22 mouse cellular contexts compared by ENCODE assay signal in the genomic region with DNA sequence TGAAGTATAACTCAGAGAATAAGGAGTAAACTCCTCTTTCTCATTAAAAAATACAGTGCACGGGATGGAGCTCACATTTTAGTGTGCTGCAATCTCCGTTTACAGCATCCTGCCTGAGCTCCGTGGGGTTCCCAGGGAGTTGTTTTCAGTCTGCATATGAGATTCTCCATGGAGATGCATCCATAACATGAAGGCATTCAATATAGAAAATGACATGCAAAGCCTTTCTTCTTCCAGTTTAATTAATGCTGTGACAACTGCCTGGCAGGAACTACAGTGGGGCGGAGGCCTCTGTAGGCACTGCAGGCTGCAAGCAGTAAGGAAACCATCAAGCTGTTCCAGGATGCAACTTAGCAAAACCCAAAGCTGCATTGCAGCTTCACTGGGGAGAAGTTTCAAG.
DNase-seq lines count a peak whose midpoint lies in the region; ATAC-seq lines count a peak whose summit lies in the region.
"Had no signal": no experiment of that assay in that cellular context is flagged by ENCODE, and none has a peak within 500 bp of the region (broad histone marks: within the 10 kb centered on the region; RNA-seq: fewer than 3 reads in every experiment).

No protein-coding gene starts in this region.

- H3K9ac ChIP-seq in forebrain, embryonic 14.5 days (ENCODE audit: low read length) = no peak overlapping the region
- H3K9ac ChIP-seq in forebrain, embryonic 12.5 days = no peak overlapping the region
- no peak overlapping the region for H3K9ac ChIP-seq in midbrain, embryonic 13.5 days (replicated peaks)
- no peak overlapping the region for H3K9ac ChIP-seq in midbrain, embryonic 11.5 days (ENCODE audit: low read length)
- no peak overlapping the region for H3K9ac ChIP-seq in midbrain, embryonic 15.5 days
- H3K9ac ChIP-seq: limb, embryonic 12.5 days; liver, embryonic 12.5 days had no signal

- peaks cover 2% of the 10 kb centered on the region; the same call in 1 of the 2 replicates for H3K4me1 ChIP-seq in forebrain, embryonic 14.5 days (ENCODE audit: control insufficient read depth, insufficient read depth, low read length)
- H3K4me1 ChIP-seq in forebrain, embryonic 12.5 days = no peaks in the 10 kb centered on the region
- peaks cover 7% of the 10 kb centered on the region for H3K4me1 ChIP-seq in midbrain, embryonic 13.5 days (replicated peaks)
- H3K4me1 ChIP-seq in midbrain, embryonic 11.5 days (ENCODE audit: control insufficient read depth, insufficient read depth, low read length) = no peaks in the 10 kb centered on the region
- H3K4me1 ChIP-seq in midbrain, embryonic 15.5 days = no peaks in the 10 kb centered on the region
- H3K4me1 ChIP-seq: limb, embryonic 12.5 days; liver, embryonic 12.5 days had no signal

- no peak overlapping the region for H3K27ac ChIP-seq in forebrain, embryonic 14.5 days (ENCODE audit: low read depth, low read length)
- no peak overlapping the region for H3K27ac ChIP-seq in forebrain, embryonic 12.5 days
- H3K27ac ChIP-seq in midbrain, embryonic 13.5 days = no peak overlapping the region; the same call in 1 of the 2 replicates
- no peak overlapping the region for H3K27ac ChIP-seq in midbrain, embryonic 11.5 days (ENCODE audit: low read depth, low read length)
- no peak overlapping the region for H3K27ac ChIP-seq in midbrain, embryonic 15.5 days
- H3K27ac ChIP-seq: limb, embryonic 12.5 days; liver, embryonic 12.5 days had no signal

- no peak overlapping the region for H3K4me3 ChIP-seq in forebrain, embryonic 14.5 days (ENCODE audit: low read depth, low read length)
- H3K4me3 ChIP-seq in forebrain, embryonic 12.5 days (replicated peaks) = no peak overlapping the region
- no peak overlapping the region for H3K4me3 ChIP-seq in midbrain, embryonic 13.5 days (replicated peaks)
- no peak overlapping the region for H3K4me3 ChIP-seq in midbrain, embryonic 11.5 days (ENCODE audit: low read depth, low read length)
- H3K4me3 ChIP-seq in midbrain, embryonic 15.5 days = no peak overlapping the region
- H3K4me3 ChIP-seq: limb, embryonic 12.5 days; liver, embryonic 12.5 days had no signal

- peak; percentile 58; the same call in 1 of the 2 replicates for ATAC-seq in forebrain, embryonic 14.5 days
- ATAC-seq in forebrain, embryonic 12.5 days (ENCODE audit: low FRiP score) = no peak
- peak; percentile 82 for ATAC-seq in midbrain, embryonic 13.5 days
- no peak for ATAC-seq in midbrain, embryonic 11.5 days (ENCODE audit: low FRiP score)
- peak; percentile 75 for ATAC-seq in midbrain, embryonic 15.5 days (replicated peaks)
- no peak for ATAC-seq in megakaryocyte progenitor cell, adult 5-6 weeks (replicated peaks; ENCODE audit: poor library complexity)
- ATAC-seq in megakaryocyte-erythroid progenitor cell, adult 5-6 weeks (replicated peaks; ENCODE audit: low FRiP score, low TSS enrichment, poor library complexity, severe bottlenecking) = no peak
- ATAC-seq: activated CD4-positive, CD25-positive, alpha-beta regulatory T cell, adult 4 months; CD4-positive, CD25-positive, alpha-beta regulatory T cell, adult 4 months; liver, embryonic 12.5 days had no signal

- no peaks in the 10 kb centered on the region for H3K9me3 ChIP-seq in forebrain, embryonic 14.5 days (replicated peaks; ENCODE audit: control insufficient read depth, low read length)
- H3K9me3 ChIP-seq in forebrain, embryonic 12.5 days = no peaks in the 10 kb centered on the region
- no peaks in the 10 kb centered on the region for H3K9me3 ChIP-seq in midbrain, embryonic 13.5 days
- H3K9me3 ChIP-seq in midbrain, embryonic 11.5 days (ENCODE audit: control insufficient read depth, low read length) = no peaks in the 10 kb centered on the region
- H3K9me3 ChIP-seq in midbrain, embryonic 15.5 days = no peaks in the 10 kb centered on the region
- H3K9me3 ChIP-seq: limb, embryonic 12.5 days; liver, embryonic 12.5 days had no signal

- WGBS in forebrain, embryonic 14.5 days = 25% methylated on average over 4 of the region's 4 CpGs
- 51% methylated on average over 4 of the region's 4 CpGs for WGBS in forebrain, embryonic 12.5 days
- 21% methylated on average over 4 of the region's 4 CpGs for WGBS in midbrain, embryonic 13.5 days
- 64% methylated on average over 4 of the region's 4 CpGs for WGBS in midbrain, embryonic 11.5 days
- WGBS in midbrain, embryonic 15.5 days = 21% methylated on average over 4 of the region's 4 CpGs

- no peaks in the 10 kb centered on the region for H3K36me3 ChIP-seq in forebrain, embryonic 14.5 days (ENCODE audit: control insufficient read depth, insufficient read depth, low read length)
- H3K36me3 ChIP-seq in forebrain, embryonic 12.5 days (replicated peaks) = no peaks in the 10 kb centered on the region
- no peaks in the 10 kb centered on the region for H3K36me3 ChIP-seq in midbrain, embryonic 13.5 days
- no peaks in the 10 kb centered on the region for H3K36me3 ChIP-seq in midbrain, embryonic 11.5 days (ENCODE audit: control insufficient read depth, insufficient read depth, low read length)
- no peaks in the 10 kb centered on the region for H3K36me3 ChIP-seq in midbrain, embryonic 15.5 days (replicated peaks)
- H3K36me3 ChIP-seq: limb, embryonic 12.5 days; liver, embryonic 12.5 days had no signal

- no peaks in the 10 kb centered on the region for H3K27me3 ChIP-seq in forebrain, embryonic 14.5 days (replicated peaks; ENCODE audit: control insufficient read depth, insufficient read depth, low read length)
- H3K27me3 ChIP-seq in forebrain, embryonic 12.5 days = no peaks in the 10 kb centered on the region
- no peaks in the 10 kb centered on the region for H3K27me3 ChIP-seq in midbrain, embryonic 13.5 days
- no peaks in the 10 kb centered on the region for H3K27me3 ChIP-seq in midbrain, embryonic 11.5 days (ENCODE audit: control insufficient read depth, insufficient read depth, low read length)
- no peaks in the 10 kb centered on the region for H3K27me3 ChIP-seq in midbrain, embryonic 15.5 days (replicated peaks)
- H3K27me3 ChIP-seq: limb, embryonic 12.5 days; liver, embryonic 12.5 days had no signal

- DNase-seq in forebrain, embryonic 14.5 days (ENCODE audit: low spot score) = peak; percentile 76
- no peak for DNase-seq in midbrain, embryonic 11.5 days (ENCODE audit: low spot score, missing footprints)
- no peak for DNase-seq in kidney, postnatal 14 days
- DNase-seq: adrenal gland, postnatal 25 days; cerebellum, adult 2 months; heart, postnatal 36 days; kidney, adult 8-10 months; kidney, postnatal 36 days; layer of hippocampus, adult 9-11 months; lung, adult 2 months; right cerebral cortex, postnatal 14 days; spleen, adult 18-20 months; thymus, postnatal 25 days had no signal

- no peak overlapping the region for H3K4me2 ChIP-seq in forebrain, embryonic 14.5 days (ENCODE audit: low read length)
- no peak overlapping the region for H3K4me2 ChIP-seq in forebrain, embryonic 12.5 days
- no peak overlapping the region for H3K4me2 ChIP-seq in midbrain, embryonic 13.5 days (replicated peaks)
- no peak overlapping the region for H3K4me2 ChIP-seq in midbrain, embryonic 11.5 days
- no peak overlapping the region for H3K4me2 ChIP-seq in midbrain, embryonic 15.5 days
- H3K4me2 ChIP-seq: limb, embryonic 12.5 days; liver, embryonic 12.5 days had no signal

Comparison
In these comparisons a context has a peak if more than half of its experiments do, and no peak if none do; other contexts are left out.
1. ATAC-seq: peak in forebrain, embryonic 14.5 days (single experiment), midbrain, embryonic 13.5 days (single experiment) and midbrain, embryonic 15.5 days (single experiment); none in forebrain, embryonic 12.5 days (single experiment), midbrain, embryonic 11.5 days (single experiment), megakaryocyte progenitor cell, adult 5-6 weeks (single experiment) and megakaryocyte-erythroid progenitor cell, adult 5-6 weeks (single experiment).